Comparison of ENCODE assay signal across 18 mouse cellular contexts in the genomic region with DNA sequence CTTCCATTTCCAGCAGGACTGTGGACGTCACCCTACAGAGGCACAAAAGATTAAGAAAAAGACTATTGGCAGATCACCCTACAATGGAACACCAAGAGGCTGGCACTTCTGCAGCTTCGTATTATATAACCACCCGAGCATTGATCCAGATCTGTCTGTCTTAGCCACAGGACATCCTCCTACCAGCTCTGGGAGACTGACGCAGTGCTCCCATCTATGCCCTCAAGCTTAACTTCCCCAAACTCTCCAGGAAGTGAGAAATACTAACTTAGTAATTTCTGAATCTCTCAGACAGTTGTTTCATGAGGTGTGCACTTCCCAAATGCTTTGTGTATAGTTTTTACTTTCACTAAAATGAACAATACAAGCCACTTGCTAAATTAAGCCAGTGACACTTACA.
A peak's percentile ranks its signal among the peaks of the same experiment; 100 is the strongest.
DNase-seq lines count a peak whose midpoint lies in the region; ATAC-seq and TF ChIP-seq lines count a peak whose summit lies in the region.
"Had no signal": no experiment of that assay in that cellular context is flagged by ENCODE, and none has a peak within 500 bp of the region (broad histone marks: within the 10 kb centered on the region; RNA-seq: fewer than 3 reads in every experiment).

No protein-coding gene starts in this region.

- peaks cover 2% of the 10 kb centered on the region; the same call in 1 of the 2 replicates for H3K36me3 ChIP-seq in heart, adult 2 months (ENCODE audit: control insufficient read depth, insufficient read depth, low read length)
- H3K36me3 ChIP-seq in kidney, adult 2 months (ENCODE audit: control insufficient read depth, insufficient read depth, low read length) = no peaks in the 10 kb centered on the region; the same call in 1 of the 2 replicates
- H3K36me3 ChIP-seq in kidney, embryonic 14.5 days (ENCODE audit: control insufficient read depth, insufficient read depth, low read length) = no peaks in the 10 kb centered on the region
- H3K36me3 ChIP-seq: embryonic facial prominence, embryonic 12.5 days; forebrain, embryonic 15.5 days; heart, embryonic 13.5 days; hindbrain, embryonic 15.5 days had no signal

- TF ChIP-seq EP300 in heart, adult 2 months (IDR thresholded peaks at IDR 0.05; ENCODE audit: insufficient read depth, low read depth, low read length) = no peak

- no peak for DNase-seq in heart, adult 2 months
- DNase-seq in heart, postnatal 4 days = no peak
- peak; percentile 36 for DNase-seq in kidney, adult 2 months
- peak; percentile 11 for DNase-seq in A20 (ENCODE audit: low read depth, low spot score)
- no peak for DNase-seq in left cerebral cortex, postnatal 36 days (ENCODE audit: low spot score in 2 of 2)
- no peak for DNase-seq in embryo, embryonic 11 days
- DNase-seq: adrenal gland, adult 2 months; adrenal gland, postnatal 25 days; cerebellum, adult 2 months; cerebellum, postnatal 10 days; gastrocnemius, postnatal 14 days had no signal

- H3K4me3 ChIP-seq in heart, adult 2 months = no peak overlapping the region
- no peak overlapping the region for H3K4me3 ChIP-seq in kidney, adult 2 months (ENCODE audit: insufficient read depth, low read depth, low read length)
- no peak overlapping the region for H3K4me3 ChIP-seq in kidney, embryonic 14.5 days (ENCODE audit: low read length)
- H3K4me3 ChIP-seq: embryonic facial prominence, embryonic 12.5 days; forebrain, embryonic 15.5 days; heart, embryonic 13.5 days; hindbrain, embryonic 15.5 days had no signal

- no peaks in the 10 kb centered on the region for H3K79me2 ChIP-seq in heart, adult 2 months (replicated peaks; ENCODE audit: control insufficient read depth, insufficient read depth, low read length)

- TF ChIP-seq POLR2A in heart, adult 2 months (IDR thresholded peaks at IDR 0.05; ENCODE audit: insufficient read depth, low read depth, low read length) = no peak
- TF ChIP-seq POLR2A in kidney, adult 2 months (IDR thresholded peaks at IDR 0.05; ENCODE audit: low read depth, low read length) = no peak

- no peaks in the 10 kb centered on the region for H3K9me3 ChIP-seq in kidney, embryonic 14.5 days (ENCODE audit: control insufficient read depth, low read length)
- H3K9me3 ChIP-seq: embryonic facial prominence, embryonic 12.5 days; forebrain, embryonic 15.5 days; heart, embryonic 13.5 days; hindbrain, embryonic 15.5 days had no signal

- H3K27ac ChIP-seq in heart, adult 2 months = peak overlapping the region; percentile 49
- peak overlapping the region; percentile 26; the same call in 1 of the 2 replicates for H3K27ac ChIP-seq in kidney, adult 2 months (ENCODE audit: insufficient read depth, low read depth, low read length)
- H3K27ac ChIP-seq in kidney, embryonic 14.5 days (ENCODE audit: low read depth, low read length) = no peak overlapping the region
- H3K27ac ChIP-seq: embryonic facial prominence, embryonic 12.5 days; forebrain, embryonic 15.5 days; heart, embryonic 13.5 days; hindbrain, embryonic 15.5 days had no signal

- no peak overlapping the region for H3K4me2 ChIP-seq in kidney, embryonic 14.5 days (replicated peaks; ENCODE audit: low read depth, low read length)
- H3K4me2 ChIP-seq: embryonic facial prominence, embryonic 12.5 days; forebrain, embryonic 15.5 days; heart, embryonic 13.5 days; hindbrain, embryonic 15.5 days had no signal

- WGBS in heart, adult 2 months = 63% methylated on average over 4 of the region's 4 CpGs
- WGBS in kidney, adult 2 months = 71% methylated on average over 4 of the region's 4 CpGs
- WGBS in kidney, embryonic 14.5 days = 92% methylated on average over 4 of the region's 4 CpGs

- H3K9ac ChIP-seq in heart, adult 2 months (ENCODE audit: low read depth, low read length) = no peak overlapping the region
- H3K9ac ChIP-seq in kidney, embryonic 14.5 days (ENCODE audit: low read depth, low read length) = no peak overlapping the region
- H3K9ac ChIP-seq: embryonic facial prominence, embryonic 12.5 days; forebrain, embryonic 15.5 days; heart, embryonic 13.5 days; hindbrain, embryonic 15.5 days had no signal

- H3K27me3 ChIP-seq in heart, adult 2 months (ENCODE audit: control insufficient read depth, insufficient read depth, low read length) = no peaks in the 10 kb centered on the region
- no peaks in the 10 kb centered on the region for H3K27me3 ChIP-seq in kidney, adult 2 months (replicated peaks; ENCODE audit: control insufficient read depth, insufficient read depth, low read length)
- no peaks in the 10 kb centered on the region for H3K27me3 ChIP-seq in kidney, embryonic 14.5 days (ENCODE audit: control insufficient read depth, insufficient read depth, low read length)
- H3K27me3 ChIP-seq: embryonic facial prominence, embryonic 12.5 days; forebrain, embryonic 15.5 days; hindbrain, embryonic 15.5 days had no signal

- intact Hi-C loops in heart, adult 2 months (cut with DNase I) = loop anchor here (2.0 to 5.0 kb wide), 2 partner anchors 41 to 111 kb away; no protein-coding TSS in a partner anchor
- intact Hi-C loops in left cerebral cortex, postnatal 36 days (cut with DNase I) = no loop called here

- no peak for TF ChIP-seq CTCF in heart, adult 2 months (IDR thresholded peaks at IDR 0.05)
- no peak for TF ChIP-seq CTCF in kidney, adult 2 months (conservative IDR thresholded peaks at IDR 0.05; ENCODE audit: insufficient read depth, insufficient read length, low read depth, low read length)

- no peak for ATAC-seq in kidney, embryonic 14.5 days (ENCODE audit: low FRiP score, low TSS enrichment)
- ATAC-seq in granulocyte monocyte progenitor cell, adult 5-6 weeks (replicated peaks; ENCODE audit: poor library complexity, severe bottlenecking) = peak; percentile 40
- ATAC-seq: forebrain, embryonic 15.5 days; intestine, embryonic 16.5 days had no signal

- H3K4me1 ChIP-seq in heart, adult 2 months (ENCODE audit: control insufficient read depth, insufficient read depth, low read length) = peaks cover 4% of the 10 kb centered on the region; the same call in 1 of the 2 replicates
- H3K4me1 ChIP-seq in kidney, adult 2 months (ENCODE audit: control insufficient read depth, insufficient read depth, low read length) = peaks cover 47% of the 10 kb centered on the region
- peaks cover 16% of the 10 kb centered on the region; the same call in 1 of the 2 replicates for H3K4me1 ChIP-seq in kidney, embryonic 14.5 days (ENCODE audit: control insufficient read depth, insufficient read depth, low read length)
- H3K4me1 ChIP-seq: forebrain, embryonic 15.5 days had no signal

Comparison
In these comparisons a context has a peak if more than half of its experiments do, and no peak if none do; other contexts are left out.
1. DNase-seq: peak in kidney, adult 2 months (single experiment) and A20 (single experiment); none in heart, adult 2 months (0 of 2), heart, postnatal 4 days (single experiment), left cerebral cortex, postnatal 36 days (0 of 2) and embryo, embryonic 11 days (single experiment).